Mouse (Mus musculus): ENCODE measurements around the gene Mad2l1bp. TPM values are rescaled to one million over a fixed set of nuclear protein-coding genes. Genes with fewer than 3 reads are reported as not detected.

Gene Mad2l1bp
- polyA plus RNA-seq, 1 experiment from 2014 or later, result 36.4 TPM

- no peak overlapping the region for H3K4me2 ChIP-seq (replicated peaks)
- H3K36me3 ChIP-seq, result no peaks in the 10 kb centered on the region
- no peak overlapping the region for H3K27ac ChIP-seq
- no peak overlapping the region for H3K9ac ChIP-seq
- H3K27me3 ChIP-seq, result no peaks in the 10 kb centered on the region
- WGBS, result 64% methylated on average over 9 of the region's 9 CpGs
- ATAC-seq (ENCODE audit: low FRiP score, low read depth), result no peak
- H3K4me1 ChIP-seq, result peaks cover 12% of the 10 kb centered on the region
- H3K4me3 ChIP-seq, result no peak overlapping the region
- no peaks in the 10 kb centered on the region for H3K9me3 ChIP-seq
Observed at GRCm38 (mm10) chr17:46101906-46102305, 51.4 kb downstream of the Mad2l1bp start.

- no peak overlapping the region for H3K4me2 ChIP-seq (replicated peaks)
- H3K36me3 ChIP-seq, result no peaks in the 10 kb centered on the region
- H3K9ac ChIP-seq, result no peak overlapping the region
- no peak for ATAC-seq (ENCODE audit: low FRiP score, low read depth)
- peaks cover 3% of the 10 kb centered on the region; the same call in 1 of the 2 replicates for H3K27me3 ChIP-seq
- H3K9me3 ChIP-seq, result no peaks in the 10 kb centered on the region
- no peak overlapping the region for H3K4me3 ChIP-seq
- WGBS, result 53% methylated on average over 8 of the region's 8 CpGs
- no peaks in the 10 kb centered on the region for H3K4me1 ChIP-seq
- no peak overlapping the region for H3K27ac ChIP-seq
Observed at GRCm38 (mm10) chr17:46098525-46098924, 54.8 kb downstream of the Mad2l1bp start.

Other genes with a start within 250 kb of the Mad2l1bp start
- gene Vegfa, start 121.2 kb downstream of the Mad2l1bp start, polyA plus RNA-seq (2015; fragmentation: Nextera tagmentation; extraction: Ambion mirVana), result 4.3 and 4.6 TPM in 2 replicates
- gene Mrps18a, start 42.6 kb downstream of the Mad2l1bp start, polyA plus RNA-seq (2015; fragmentation: Nextera tagmentation; extraction: Ambion mirVana), result 141 and 143 TPM in 2 replicates
- 11.1 and 11.4 TPM in 2 replicates for gene Rsph9, start 9.3 kb downstream of the Mad2l1bp start, polyA plus RNA-seq (2015; fragmentation: Nextera tagmentation; extraction: Ambion mirVana)
- gene Gtpbp2, start 7.5 kb upstream of the Mad2l1bp start, polyA plus RNA-seq (2015; fragmentation: Nextera tagmentation; extraction: Ambion mirVana), result 45.2 and 49.3 TPM in 2 replicates
- 18.9 and 19.2 TPM in 2 replicates for gene Polh, start 49.1 kb upstream of the Mad2l1bp start, polyA plus RNA-seq (2015; fragmentation: Nextera tagmentation; extraction: Ambion mirVana)
- 43.1 and 48.5 TPM in 2 replicates for gene Xpo5, start 49.2 kb upstream of the Mad2l1bp start, polyA plus RNA-seq (2015; fragmentation: Nextera tagmentation; extraction: Ambion mirVana)
- 103 and 105 TPM in 2 replicates for gene Polr1c, start 94.5 kb upstream of the Mad2l1bp start, polyA plus RNA-seq (2015; fragmentation: Nextera tagmentation; extraction: Ambion mirVana)
- 104 and 110 TPM in 2 replicates for gene Yipf3, start 94.5 kb upstream of the Mad2l1bp start, polyA plus RNA-seq (2015; fragmentation: Nextera tagmentation; extraction: Ambion mirVana)
- gene Lrrc73, start 100.0 kb upstream of the Mad2l1bp start, polyA plus RNA-seq (2015; fragmentation: Nextera tagmentation; extraction: Ambion mirVana), result 0.69 and 1.4 TPM in 2 replicates
- gene Tjap1, start 129.5 kb upstream of the Mad2l1bp start, polyA plus RNA-seq (2015; fragmentation: Nextera tagmentation; extraction: Ambion mirVana), result 61.3 and 68.2 TPM in 2 replicates
- gene Dlk2, start 143.9 kb upstream of the Mad2l1bp start, polyA plus RNA-seq (2015; fragmentation: Nextera tagmentation; extraction: Ambion mirVana), result 8.8 and 11.0 TPM in 2 replicates
- gene Abcc10, start 174.8 kb upstream of the Mad2l1bp start, polyA plus RNA-seq (2015; fragmentation: Nextera tagmentation; extraction: Ambion mirVana), result 7.5 and 7.6 TPM in 2 replicates
- gene Zfp318, start 230.2 kb upstream of the Mad2l1bp start, polyA plus RNA-seq (2015; fragmentation: Nextera tagmentation; extraction: Ambion mirVana), result 14.2 and 15.4 TPM in 2 replicates